Mouse (Mus musculus) CD4-positive, CD25-positive, alpha-beta regulatory T cell, adult 4 months (primary cell): ENCODE data around the gene Il4ra. TPM values are rescaled to one million over a fixed set of nuclear protein-coding genes. Genes with fewer than 3 reads are reported as not detected.

Experiments
- ATAC-seq: one replicate; pipeline ENCODE4 v1.8.0; 2017
- polyA plus RNA-seq, 2 experiments: library from polyadenylated mRNA; unstranded; fragments of 100-300 nt; shearing (Covaris generic); gene quantifications; one replicate each; pipeline ENCODE4 v1.2.1; 2017

The Il4ra gene
- polyA plus RNA-seq = 100 to 1,000 TPM; 102 to 165 TPM

DNA sequence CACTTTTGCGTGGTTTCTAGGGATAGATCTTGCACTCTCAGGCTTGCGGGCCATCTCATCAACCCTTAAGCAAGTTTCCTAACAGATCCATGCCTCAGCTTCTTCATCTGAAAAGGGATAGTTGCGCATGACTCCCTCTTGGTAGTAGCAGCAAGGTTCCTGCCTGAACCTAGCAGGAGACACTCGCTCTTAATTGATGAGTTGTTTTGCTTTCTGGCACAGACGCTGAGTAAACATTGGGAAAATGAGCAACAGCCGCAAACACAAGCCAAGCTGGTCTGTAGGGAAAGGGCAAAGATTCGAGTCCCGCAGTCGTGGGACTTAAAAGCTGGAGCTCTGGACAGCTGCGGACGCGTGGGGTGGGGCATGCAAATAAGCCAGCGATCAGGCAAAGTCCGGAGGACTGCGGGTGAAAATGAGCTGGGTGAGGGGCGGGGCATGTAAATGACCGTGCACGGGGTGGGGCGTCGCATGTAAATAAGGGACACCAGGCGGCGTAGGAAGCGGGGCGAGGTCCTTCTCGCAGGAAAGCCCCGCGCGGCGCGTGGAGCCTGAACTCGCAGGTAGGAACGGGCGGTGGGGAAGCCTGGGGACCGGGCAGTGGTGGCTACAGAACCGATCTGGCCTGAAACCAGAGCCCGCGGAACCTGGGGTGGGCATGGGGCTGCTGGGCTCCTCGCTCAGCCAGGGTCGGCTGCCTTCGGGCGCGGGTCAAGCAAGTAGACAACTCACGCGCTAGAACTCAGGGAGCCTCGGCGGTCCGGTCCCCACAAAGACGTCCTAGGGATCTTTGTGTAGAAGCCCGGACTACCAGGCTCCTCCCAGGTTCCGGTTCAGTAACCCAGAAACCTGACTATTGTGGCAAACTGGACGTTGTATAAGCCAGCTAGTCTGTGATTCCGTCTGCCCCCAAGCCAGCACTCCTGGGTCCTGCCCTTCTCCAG lies at the start of gene Il4ra:
Gene Il4ra (plus strand): TSS at position 355 of the 944 bp plus-strand sequence.
- peak; percentile 83 for ATAC-seq

DNA sequence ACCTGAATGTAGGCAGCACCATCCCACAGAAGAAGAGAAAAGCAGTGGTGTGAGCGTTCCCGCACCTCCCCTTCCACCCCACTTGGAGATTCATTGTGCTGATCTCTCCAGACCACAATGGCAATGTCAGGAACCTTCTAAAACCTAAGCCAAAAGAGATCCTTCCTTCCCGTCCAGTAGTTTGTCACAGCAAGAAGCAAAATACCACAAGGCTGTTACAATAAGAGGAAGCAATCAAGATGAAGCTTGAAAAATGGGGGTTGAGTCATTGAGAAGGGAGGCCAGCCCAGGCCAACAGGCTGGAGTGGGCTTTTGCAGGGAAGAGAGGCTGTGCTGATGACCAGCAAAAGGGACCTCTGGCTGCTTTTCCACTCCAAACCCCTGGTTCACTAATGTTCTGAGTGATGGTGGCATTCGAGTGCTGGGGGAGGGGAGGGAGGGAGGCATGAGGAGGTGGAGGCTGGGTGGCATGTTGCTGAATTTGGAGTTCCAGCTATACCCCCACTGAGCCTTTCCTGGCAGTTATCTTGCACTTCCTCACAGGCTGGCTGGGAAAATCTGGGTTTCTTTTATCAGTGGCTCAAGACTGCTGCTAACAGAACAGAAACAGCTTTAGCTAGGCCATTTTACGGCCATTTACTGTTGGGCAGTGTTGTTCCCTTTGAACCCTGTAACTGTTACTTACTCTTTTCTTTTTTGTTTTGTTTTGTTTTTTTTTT lies 48.4 kb upstream of the Il4ra start:
- ATAC-seq = no peak

DNA sequence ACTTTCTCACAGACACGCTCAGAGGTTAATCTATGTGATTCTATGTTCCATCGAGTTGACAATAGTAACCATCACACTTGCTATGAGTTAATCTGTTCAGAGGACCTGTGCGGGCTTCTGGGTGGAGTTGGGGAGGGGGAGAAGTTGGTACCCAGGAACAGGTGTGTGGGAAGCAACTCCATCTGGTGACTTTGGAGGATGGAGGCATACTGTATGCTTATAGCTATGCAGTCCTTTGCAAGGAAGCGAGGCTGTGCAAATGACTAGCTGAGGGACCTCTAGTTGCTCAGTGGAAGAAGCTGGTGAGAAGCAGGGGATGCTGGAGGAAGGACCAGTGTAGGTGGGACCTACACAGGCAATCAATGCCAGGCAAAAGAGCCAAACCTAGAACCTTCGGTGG lies 47.3 kb upstream of the Il4ra start:
- no peak for ATAC-seq

DNA sequence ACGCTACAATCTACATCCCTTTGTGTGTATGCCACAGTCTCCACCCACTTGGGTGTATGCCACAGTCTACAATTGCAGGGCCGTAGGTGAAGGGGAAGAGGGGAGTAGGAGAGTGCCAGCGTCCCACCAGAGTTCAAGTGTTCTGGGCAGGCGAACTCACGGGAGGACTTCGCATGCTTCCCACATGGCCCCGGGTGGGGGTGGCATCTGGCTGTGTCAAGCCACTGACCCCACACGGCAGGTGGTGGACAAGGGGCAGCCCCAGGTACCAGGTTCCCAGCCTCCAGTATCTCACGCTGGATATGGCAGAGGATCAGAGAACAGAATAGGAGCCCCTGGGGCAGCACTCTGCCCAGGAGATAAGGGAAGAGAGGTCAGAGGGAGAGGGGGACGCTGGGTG lies 46.4 kb upstream of the Il4ra start:
- no peak for ATAC-seq

DNA sequence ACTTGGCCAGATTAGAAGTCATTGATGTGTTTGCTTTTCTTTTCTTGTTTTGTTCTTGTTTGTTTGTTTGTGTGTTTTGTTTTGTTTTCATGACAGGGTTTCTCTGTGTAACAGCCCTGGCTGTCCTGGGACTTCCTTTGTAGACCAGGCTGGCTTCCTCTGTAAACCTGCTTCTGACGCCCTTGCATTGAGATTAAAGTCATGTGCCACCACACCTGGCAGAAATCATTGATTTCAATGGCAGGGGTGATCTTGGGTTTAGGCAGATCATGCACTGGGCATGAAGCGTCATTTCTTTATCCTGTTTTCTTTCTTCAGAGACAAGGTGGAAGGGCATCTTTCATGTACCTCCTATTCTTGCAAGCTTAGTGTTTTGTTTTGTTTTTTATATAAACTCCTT lies 44.6 kb upstream of the Il4ra start:
- ATAC-seq = peak; percentile 66

DNA sequence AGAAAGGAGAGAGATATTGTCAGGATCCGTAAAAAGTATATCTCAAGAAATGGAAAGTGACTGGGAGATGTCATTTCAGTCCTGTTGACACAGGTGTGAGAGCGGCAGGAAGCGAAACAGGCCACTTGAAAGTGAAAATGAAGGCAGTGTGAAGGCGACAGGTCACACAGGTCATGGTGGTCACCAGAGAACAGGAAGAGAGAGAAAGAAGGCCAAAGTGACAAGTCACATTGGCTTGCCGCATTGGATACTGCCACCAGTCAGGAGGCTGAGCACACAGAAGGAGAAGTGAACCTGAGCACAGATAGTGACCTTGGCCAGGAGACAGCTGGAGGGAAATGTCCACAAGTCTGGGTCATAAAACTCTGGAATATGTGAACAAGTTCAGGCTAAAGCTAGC lies 40.5 kb upstream of the Il4ra start:
- ATAC-seq = peak; percentile 48

DNA sequence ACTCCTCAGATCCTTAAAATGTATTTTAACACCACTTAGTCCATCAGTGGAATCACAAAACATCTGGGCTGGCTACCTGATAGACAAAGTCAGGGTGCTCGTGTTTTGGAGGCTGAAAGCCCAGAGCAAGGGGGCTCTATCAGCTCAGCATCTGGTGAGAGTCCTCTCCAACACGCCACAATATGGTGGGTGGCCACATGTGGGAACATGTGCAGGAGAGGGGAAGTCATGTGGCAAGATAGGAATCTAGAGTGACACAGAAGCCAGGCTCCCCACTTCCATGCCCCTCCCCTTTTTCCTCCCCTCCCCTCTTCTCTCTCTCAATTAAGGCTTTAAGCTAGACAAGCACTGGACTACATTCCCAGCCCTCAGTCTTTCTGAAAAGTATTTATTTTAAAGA lies 40.1 kb upstream of the Il4ra start:
- ATAC-seq = peak; percentile 70

DNA sequence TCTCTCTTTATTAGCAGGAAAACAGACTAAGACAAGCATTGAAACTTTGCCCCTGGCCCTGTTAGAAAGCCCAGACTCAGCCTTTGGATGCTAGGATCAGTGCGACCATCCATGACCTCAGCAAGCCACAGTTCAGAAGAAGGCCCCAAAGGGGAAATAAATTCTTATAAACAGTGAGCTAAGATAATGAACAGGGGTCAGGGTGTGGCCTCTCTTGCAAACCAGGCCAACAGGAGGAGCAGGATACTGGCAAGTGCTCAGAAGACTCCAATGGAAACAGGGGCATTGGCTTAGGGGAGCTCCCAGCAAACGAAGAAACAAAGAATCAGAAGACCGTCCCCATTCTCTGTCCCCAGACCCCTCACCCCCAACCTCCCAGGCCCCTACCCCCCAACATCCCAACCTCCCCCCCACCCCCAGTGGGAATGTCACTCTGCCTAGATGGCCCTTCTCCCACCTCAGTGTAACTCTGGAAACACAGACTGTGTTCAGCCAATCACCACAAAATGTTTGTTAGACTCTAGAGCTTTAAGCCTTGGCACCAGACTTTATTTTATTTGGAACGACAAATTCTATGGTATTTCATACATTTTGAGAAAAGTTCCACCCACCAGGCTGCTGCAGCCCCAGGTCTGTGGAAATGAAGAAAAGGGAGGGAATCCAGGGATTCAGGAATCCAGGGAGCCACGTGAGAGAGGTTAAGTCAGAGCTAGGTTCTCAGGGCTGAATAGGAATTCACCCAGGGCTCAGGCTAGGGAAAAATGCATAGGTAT lies 36.7 kb upstream of the Il4ra start:
- no peak for ATAC-seq

DNA sequence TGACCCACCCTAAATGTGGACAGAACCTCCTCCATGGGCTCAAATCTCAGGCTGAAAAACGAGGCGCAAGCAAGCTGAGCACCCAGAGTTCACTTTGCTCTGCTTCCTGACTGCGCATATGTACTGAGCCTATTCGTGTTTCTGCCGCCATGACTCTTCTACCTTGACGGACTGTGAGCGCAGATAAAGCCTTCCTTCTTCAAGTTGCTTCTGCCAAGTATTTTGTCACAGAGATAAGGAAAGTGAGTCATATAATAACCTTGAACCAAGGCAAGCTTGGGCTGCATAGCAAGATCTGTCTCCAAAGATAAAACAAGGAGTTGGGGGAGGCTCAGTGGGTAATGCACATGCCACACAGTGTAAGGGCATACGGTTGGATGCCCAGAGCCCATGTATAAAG lies 35.2 kb upstream of the Il4ra start:
- no peak for ATAC-seq

DNA sequence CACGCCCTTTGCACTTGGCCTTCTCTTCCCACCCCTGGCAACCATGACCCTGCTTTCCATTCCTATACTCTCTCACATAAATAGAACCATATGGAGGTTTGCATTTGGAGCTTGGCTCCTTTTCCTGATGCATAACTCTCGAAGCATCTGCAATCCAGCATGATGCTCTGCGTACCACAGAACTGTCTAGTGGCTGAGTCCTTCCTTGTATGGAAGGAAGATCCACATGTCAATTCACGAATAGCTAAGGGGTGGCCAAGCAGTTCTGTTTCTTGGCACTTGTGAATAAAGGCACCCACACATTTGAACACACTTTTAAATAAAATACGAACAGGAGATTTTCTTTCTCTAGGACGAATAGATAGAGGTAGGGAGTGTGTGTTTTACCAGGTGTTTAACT lies 34.5 kb upstream of the Il4ra start:
- no peak for ATAC-seq

DNA sequence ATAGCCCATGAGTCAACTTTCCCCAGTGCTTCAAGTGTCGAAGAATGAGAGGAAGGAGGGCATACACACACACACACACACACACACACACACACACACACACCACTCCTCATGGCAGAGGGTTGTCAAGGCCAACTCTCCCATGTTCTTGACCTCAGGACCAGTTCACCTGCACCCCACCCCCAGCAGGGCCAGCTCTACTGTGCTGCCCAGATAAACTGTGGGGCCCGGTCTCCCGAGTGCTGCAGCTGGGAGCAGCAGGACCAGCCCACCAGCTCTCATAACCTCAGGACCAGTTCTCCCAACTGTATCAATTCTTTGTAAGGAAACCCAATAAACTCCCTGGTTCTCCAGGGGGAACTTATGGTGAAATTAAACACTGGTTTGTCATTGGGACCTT lies 32.2 kb upstream of the Il4ra start:
- no peak for ATAC-seq

DNA sequence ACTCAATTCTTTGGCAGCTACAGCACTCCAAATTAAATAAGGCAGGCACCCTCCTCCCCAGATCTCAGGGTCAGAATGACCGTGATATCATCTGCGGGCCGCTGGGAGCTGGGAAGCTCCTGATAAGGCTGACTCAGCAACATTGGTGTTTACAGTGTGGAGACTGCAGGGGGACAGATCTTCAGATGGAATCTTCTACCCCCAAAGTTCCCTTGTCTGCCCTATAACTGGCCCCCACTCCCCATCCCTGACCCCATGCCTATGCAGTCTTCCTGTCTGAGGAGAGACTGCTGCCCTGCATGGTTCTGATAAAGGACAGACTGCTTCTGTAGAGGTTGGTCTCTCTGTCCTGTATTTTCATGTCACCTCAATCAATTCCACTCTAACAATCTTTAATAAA lies 28.9 kb upstream of the Il4ra start:
- ATAC-seq = no peak

DNA sequence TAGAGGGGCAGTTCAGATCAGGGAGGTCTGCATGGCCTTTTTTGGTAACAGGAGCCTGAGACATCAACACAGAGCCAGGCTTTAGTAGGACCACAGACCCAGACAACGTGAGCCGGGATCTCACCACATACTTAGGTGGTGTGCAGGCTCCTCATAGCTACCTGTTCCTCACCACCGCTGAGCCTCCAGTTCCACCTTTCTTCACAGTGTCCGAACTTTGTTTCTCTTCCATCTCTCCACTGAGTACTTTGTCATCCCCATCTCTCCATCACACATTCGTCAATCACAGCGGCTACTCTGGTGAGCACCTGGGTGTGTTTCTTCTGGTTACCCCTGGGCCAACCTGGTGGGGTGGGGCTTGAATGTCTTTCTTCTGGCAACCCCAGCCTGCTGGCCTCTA lies 24.7 kb upstream of the Il4ra start:
- ATAC-seq = no peak

DNA sequence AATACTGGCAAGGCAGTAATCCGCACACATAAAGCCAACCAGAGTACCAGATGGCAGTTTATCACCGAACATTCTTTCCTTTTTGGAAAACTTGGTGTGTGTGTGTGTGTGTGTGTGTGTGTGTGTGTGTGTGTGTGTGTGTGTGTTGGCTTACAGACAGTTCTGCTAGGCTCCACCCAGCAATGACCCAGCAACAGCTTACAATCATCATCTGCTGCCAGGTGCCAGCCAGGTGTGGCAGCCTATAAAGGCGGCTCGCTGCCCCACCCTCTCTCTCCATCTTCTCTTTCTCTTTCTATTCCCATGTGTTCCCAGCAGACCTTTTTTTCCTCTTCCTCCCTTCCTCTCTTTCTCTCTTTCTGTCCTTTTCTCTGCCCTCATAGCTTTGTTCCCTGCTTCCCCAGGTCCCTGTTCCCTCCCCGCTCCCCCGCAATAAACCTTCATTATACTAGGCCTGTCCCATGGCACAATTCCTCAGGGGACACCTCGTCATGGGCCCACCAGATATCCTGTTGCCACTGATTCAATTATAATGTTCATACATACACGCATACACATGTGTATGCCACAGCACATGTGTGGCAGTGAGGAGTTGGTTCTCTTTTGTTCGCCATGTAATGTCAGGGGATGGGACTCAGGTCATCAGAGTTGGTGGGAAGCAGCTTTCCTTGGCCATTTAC lies 23.9 kb upstream of the Il4ra start:
- ATAC-seq = no peak

DNA sequence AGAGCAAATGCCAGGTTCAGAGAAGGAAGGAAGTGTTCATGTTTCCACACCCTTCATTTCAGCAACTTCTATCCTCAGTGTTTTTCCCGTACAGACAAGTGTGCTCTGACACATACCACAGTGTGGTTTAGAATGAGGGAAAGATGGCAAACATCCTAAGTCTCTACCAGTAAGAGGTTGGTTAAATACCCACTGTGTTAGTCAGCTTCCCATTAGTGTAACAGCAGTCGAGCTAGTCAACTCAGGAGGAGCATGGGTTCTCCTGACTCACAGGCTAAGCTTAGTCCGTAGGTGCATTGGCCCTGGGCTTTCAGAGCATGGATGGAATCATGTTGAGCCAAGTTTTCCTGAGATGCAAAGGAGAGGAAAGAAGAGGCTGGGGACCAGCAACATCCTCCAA lies 12.6 kb upstream of the Il4ra start:
- no peak for ATAC-seq

DNA sequence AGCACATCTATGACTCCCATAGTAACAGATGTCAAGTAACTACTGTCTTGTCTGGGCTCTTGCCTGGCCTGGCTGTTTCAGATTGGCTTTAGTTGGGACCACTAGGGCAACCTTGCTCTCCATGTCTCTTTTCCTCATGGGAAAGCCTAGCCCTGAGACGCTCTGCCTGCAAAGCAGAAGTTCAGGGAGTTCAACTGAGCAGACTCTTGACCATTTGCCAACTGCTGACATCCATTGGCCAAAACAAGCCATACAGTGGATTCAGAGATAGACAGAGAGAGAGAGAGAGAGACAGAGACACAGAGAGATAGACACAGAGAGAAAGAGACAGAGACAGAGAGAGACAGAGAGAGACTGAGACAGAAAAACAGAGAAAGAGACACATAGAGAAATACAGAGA lies 10.9 kb upstream of the Il4ra start:
- ATAC-seq = no peak

DNA sequence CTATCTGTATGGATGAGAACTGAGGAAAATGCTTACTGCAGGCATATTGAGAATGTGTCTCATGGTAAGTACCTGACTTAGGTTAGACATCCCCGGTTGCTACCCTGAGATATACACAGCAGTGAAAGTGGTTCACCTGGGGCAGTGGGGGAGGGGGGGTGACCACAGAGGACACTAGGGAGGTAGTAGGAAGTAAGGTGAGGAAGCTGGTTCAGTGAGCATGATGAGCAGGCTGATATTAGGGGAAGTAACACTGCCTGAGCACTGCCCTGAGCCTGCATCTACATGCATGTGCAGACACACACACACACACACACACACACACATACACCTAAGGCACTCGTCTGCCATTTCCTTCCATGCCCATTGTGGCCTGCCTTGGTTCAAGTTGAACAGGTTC lies 10.1 kb upstream of the Il4ra start:
- peak; percentile 49 for ATAC-seq

DNA sequence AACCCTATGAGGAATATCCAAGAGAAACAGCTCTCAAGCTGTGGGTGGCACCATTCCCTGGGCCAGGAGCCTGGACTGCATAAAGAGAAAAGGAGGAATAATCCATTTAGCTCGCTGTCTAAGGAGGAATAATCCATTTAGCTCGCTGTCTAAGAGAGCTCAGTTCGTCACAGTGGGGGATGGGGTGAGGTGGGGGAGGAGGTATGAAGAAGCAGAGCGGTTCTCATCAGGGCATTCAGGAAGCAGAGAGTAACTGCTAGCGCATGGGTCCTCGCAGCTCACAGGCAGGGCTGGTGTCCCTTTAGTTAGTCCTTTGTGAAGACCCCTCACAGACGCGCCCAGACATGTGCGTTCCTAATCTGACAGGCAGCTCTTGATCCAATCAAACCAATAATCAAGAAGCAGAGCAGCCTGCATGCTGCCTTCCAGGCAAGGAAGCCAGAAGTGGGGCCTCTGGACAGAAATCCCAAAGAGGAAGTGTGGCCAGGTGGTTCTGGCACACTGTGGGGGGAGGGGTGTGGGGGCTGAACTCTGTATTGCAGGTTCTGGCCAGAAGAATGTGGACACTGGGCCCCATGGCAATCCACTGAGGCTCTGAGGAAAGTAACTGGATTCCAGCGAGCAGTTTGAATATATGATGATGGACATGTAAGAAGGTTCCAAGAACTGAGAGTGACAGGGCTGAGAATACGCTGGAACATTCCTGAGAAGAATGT lies 9.4 kb upstream of the Il4ra start:
- ATAC-seq = no peak

DNA sequence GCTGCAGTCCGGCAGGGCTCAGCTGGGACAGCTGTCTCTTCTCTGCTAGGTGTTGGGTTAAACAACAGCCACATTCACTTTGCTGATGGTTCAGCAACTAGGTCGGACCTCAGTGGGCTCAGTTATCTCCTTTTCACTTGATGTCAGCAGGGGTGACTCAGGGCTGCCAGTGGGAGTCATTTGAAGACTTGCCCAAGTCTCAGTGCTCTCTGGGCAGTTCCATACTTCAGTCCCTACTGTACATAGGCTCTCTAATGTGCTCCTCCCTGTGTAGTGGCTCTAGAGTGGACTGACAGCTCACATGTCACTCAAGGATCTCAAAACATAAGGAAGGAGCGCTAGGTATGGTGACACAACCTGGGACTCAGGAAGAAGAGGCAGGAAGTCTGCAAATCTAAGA lies 8.4 kb upstream of the Il4ra start:
- ATAC-seq = no peak

DNA sequence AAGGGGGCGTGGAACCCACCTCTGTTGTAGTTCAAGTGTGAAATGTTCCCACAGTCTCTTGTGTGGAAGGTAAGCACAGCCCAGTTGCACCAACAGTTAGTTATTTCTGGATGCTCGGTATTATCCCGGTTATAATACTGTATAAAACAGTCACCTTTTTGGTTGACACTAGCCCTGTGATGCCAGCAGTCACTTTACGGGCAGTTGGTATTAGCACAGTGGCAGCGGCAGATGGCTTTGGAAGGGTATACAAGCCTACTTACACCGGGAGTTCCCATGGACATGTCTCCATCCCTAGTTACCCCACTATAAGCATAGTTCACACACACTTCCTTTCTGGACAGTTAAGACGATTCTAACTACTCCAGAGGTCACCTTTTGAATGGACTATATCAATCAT lies 6.6 kb upstream of the Il4ra start:
- ATAC-seq = no peak

DNA sequence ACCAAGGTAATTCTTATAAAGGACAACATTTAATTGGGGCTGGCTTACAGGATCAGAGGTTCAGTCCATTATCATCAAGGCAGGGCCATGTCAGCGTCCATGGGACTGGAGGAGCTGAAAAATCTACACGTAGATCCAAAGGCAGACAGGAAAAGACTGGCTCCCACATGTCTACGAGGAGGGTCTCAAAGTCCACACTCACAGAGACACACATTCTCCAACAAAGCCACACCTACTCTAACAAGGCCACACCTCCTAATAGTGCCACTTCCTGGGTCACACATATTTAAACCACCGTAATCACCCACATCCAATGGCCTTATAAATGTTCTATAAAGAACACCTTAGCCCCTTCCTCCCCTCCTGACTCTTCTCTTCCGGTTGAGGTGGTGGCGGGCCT lies 5.2 kb upstream of the Il4ra start:
- ATAC-seq = no peak

DNA sequence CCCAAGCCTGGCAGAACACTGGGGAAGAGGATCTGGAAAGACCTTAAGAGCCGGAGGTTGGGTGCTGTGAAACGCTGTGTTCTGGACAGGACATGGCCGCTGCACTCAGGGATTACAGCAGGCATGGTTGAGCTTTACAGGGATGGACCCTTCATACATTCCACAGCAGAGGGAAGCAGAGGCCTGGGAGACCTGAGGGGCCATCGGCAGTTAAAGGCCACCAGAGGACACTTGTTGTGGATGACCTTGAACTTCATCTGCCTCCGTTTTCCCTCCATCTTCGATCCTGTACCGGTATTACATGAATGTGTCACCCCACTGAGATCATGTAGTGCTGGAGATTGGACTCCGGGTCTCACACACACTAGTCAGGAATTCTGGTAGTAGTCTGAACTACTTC lies 2.0 kb upstream of the Il4ra start:
- ATAC-seq = no peak
